Mouse (Mus musculus) lung, adult 2 months (tissue): Measurements from ENCODE around the gene Gabbr1. TPM values are rescaled to one million over a fixed set of nuclear protein-coding genes. Genes with fewer than 3 reads are reported as not detected.

Source experiments
- DNase-seq: peaks from one replicate; pipeline ENCODE4 v3.0.0; 2022
- H3K4me1 ChIP-seq: fragments of 200-500 bp; 2 replicates; pipeline ENCODE4 v1.6.1; 2011; ENCODE audit warnings: low read length; ENCODE audit not compliant: control insufficient read depth, insufficient read depth
- H3K4me3 ChIP-seq: fragments of 200-500 bp; replicated peaks from 2 replicates; pipeline ENCODE3; 2011; ENCODE audit warnings: low read depth, mild to moderate bottlenecking, control low read depth, low read length; ENCODE audit errors: extremely low read depth
- CTCF ChIP-seq: fragments of 200-500 bp; IDR thresholded peaks from 2 replicates; pipeline ENCODE4 v1.5.1; 2011; ENCODE audit warnings: mild to moderate bottlenecking, low read length, control low read depth; ENCODE audit not compliant: insufficient read depth
- POLR2A ChIP-seq: fragments of 200-500 bp; IDR thresholded peaks from 2 replicates; pipeline ENCODE4 v1.6.1; 2011; ENCODE audit warnings: low read depth, mild to moderate bottlenecking, control low read depth, low read length, borderline replicate concordance; ENCODE audit errors: extremely low read depth
- WGBS: fragments of 180-500 bp; shearing (Covaris S2); methylation state at CpG from one replicate; pipeline ENCODE4 v1.1.7; 2018; 5-methylcytosine and 5-hydroxymethylcytosine counted together
- polyA plus RNA-seq: library from polyadenylated mRNA; depleted of rRNA; stranded (reverse); fragments of >200 nt; gene quantifications from 2 replicates; pipeline ENCODE4 v1.2.3, GENCODE M21; 2012; rRNA removed

Gabbr1 gene
- polyA plus RNA-seq = 38.0 and 46.1 TPM in 2 replicates

DNA sequence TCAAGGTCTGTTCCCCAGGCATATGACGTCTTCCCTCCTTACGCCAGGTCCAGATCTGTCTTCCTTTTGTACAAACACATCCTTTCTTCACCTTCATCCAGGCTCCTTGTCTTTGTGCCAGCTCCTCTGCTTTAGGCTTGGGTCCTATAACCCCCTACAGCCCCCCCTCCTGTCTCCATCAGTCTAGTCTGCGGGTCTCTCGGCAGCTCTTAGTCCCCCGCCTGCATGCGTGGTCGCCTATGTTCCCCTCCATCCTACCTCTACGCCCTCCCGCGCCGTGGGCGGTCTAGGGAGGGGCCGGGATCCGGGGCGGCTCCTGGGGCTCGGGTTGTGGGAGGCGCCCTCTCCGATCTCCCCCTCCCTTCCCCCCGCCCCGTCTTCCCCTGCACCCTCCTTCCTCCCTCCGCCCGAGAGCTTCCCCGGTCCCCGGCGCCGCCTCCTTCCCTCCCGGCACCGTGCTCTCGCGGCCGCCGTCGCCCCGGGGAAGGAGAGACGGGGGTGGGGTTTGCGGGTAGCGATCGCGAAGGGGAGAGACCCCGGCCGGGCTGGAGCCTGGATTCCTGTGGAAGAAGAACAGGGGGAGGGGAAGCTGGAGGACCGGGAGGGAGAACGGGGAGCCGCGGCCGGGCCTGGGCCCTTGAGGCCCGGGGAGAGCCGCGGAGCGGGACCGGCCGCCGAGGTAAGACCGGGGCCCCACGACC lies at the start of gene Gabbr1:
Gene Gabbr1 (plus strand): TSS at position 356 of the 701 bp plus-strand sequence.
- TF ChIP-seq CTCF (no peak), POLR2A (0 out of 2 replicates have a peak, but pooled peaks have one; percentile 43)
- WGBS = 1% methylated on average over 44 of the region's 55 CpGs
- peak; percentile 77 for DNase-seq

DNA sequence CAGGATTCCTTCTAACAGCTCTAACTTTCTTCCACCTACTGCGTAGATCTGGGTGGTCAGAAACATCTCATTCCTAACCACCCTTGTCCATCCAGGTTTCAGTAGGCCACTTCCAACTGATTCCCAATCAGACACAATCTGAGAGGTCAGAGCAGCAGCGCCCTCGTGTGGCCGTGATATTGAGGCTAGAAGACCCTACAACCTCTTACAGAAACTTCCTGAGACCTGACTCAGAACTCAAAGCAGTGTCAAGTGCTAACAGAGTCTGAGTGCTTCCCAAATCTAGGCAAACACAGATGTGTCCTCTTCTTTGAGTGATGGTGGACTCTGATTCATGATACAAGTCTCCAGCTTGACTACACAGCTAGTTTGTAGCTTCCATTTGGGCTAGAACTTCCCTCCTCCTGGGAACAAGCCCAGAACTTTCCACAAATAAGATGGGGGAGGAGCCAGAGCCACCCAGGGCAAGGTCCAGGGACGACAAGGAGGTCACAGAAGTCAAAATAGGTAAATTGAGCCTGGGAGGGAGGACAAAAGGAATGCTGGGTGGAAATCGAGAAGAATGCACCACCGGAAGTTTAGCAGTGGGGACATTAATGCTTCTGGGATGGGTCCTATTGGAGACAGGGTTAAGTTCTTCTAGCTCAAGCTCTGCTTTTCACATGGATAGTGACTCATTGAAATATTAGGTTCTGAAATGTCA lies 48.6 kb upstream of the Gabbr1 start:
- DNase-seq = peak; percentile 82
- WGBS = 23% methylated on average over 7 of the region's 7 CpGs
- no peaks in the 10 kb centered on the region for H3K4me1 ChIP-seq
- no peak for TF ChIP-seq POLR2A
- TF ChIP-seq CTCF = peak; percentile 87
- no peak overlapping the region for H3K4me3 ChIP-seq

More for the DNA sequence above, at the start of gene Gabbr1:
- peaks cover 8% of the 10 kb centered on the region; the same call in 1 of the 2 replicates for H3K4me1 ChIP-seq
- H3K4me3 ChIP-seq = peak within 1 kb of the TSS; percentile 82

- WGBS = 63% methylated on average over 2 of the region's 2 CpGs
- no peak for DNase-seq
- peaks cover 4% of the 10 kb centered on the region for H3K4me1 ChIP-seq
- no peak overlapping the region for H3K4me3 ChIP-seq
- TF ChIP-seq CTCF (no peak), POLR2A (no peak)
Measured at GRCm38 (mm10) chr17:36998477-36998876, 47.3 kb upstream of the Gabbr1 start.

GRCm38 (mm10) chr17:37000863-37001262 lies 44.9 kb upstream of the Gabbr1 start, which contains the start of gene Zfp57:
Zfp57 (plus strand) TSS chr17:37001163.
- no peak within 1 kb of the TSS for H3K4me3 ChIP-seq
- WGBS = 93% methylated on average over 7 of the region's 7 CpGs
- H3K4me1 ChIP-seq = peaks cover 4% of the 10 kb centered on the region
- DNase-seq = no peak
- TF ChIP-seq CTCF (no peak), POLR2A (no peak)

DNA sequence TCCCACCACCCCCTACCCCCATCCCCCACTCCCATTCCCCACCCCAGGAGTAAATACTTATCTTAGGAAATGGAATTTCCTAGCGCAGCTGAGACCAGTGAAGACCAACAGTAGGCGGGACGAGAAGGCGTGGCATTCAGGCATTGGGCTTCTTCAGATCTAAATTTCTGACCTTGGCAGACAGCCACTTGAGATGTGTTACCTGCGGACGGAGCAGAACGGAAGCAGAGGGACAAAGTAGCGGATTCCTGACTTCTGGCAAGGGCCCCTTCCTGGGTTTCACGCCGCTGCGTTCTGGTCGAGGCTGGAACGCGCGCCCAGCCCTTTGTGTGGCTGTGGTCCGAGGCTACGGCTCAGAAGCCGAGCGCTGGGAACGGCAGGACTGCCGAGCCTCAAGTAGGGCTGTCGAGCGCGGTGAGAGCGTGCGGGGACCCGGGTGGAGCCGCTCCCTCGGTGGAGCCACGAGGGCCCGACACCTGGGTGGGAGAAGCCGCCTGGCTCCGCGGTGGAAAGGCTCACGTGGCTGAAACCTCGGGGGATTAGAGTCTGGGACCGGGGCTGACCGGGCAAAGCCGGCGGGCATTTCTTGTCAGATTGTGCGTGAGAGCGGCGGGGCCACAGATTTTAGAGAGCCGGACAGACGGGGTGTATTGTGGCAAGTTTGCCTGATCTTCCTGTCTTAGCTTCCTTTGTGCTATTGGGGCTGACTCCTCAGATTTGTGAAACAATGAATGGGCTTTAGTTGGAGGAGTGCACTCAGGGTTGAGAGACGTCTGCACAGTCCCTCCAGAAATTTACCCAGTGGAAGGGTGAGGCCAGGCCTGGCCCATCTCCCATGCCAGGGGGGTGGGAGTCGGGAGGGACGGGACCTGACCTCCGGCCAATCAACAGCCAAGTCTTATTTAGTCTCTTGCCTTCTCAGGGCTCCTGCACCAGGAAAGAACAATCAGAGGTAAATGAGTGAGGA lies 43.1 kb upstream of the Gabbr1 start:
- Histone ChIP-seq H3K4me3 (peak overlapping the region; percentile 78), H3K4me1 (peaks cover 4% of the 10 kb centered on the region)
- 1% methylated on average over 49 of the region's 49 CpGs for WGBS
- peak; percentile 74 for DNase-seq
- no peak for TF ChIP-seq CTCF
- TF ChIP-seq POLR2A = no peak

- Histone ChIP-seq H3K4me3 (no peak overlapping the region), H3K4me1 (peaks cover 4% of the 10 kb centered on the region)
- TF ChIP-seq CTCF = no peak
- TF ChIP-seq POLR2A = no peak
- WGBS = 27% methylated on average over 4 of the region's 4 CpGs
- DNase-seq = no peak
Measured at GRCm38 (mm10) chr17:37003366-37003765, 42.4 kb upstream of the Gabbr1 start.

GRCm38 (mm10) chr17:37008161-37008560 lies 37.6 kb upstream of the Gabbr1 start:
- no peak for DNase-seq
- TF ChIP-seq POLR2A (no peak), CTCF (no peak)
- peaks cover 1% of the 10 kb centered on the region for H3K4me1 ChIP-seq

GRCm38 (mm10) chr17:37009460-37010042 lies 36.2 kb upstream of the Gabbr1 start:
- DNase-seq = no peak
- Histone ChIP-seq H3K4me3 (no peak overlapping the region), H3K4me1 (no peaks in the 10 kb centered on the region)
- 88% methylated on average over 17 of the region's 17 CpGs for WGBS
- TF ChIP-seq CTCF (no peak), POLR2A (no peak)

More at GRCm38 (mm10) chr17:37008161-37008560, 37.6 kb upstream of the Gabbr1 start:
- no peak overlapping the region for H3K4me3 ChIP-seq
- 79% methylated on average over 6 of the region's 6 CpGs for WGBS

DNA sequence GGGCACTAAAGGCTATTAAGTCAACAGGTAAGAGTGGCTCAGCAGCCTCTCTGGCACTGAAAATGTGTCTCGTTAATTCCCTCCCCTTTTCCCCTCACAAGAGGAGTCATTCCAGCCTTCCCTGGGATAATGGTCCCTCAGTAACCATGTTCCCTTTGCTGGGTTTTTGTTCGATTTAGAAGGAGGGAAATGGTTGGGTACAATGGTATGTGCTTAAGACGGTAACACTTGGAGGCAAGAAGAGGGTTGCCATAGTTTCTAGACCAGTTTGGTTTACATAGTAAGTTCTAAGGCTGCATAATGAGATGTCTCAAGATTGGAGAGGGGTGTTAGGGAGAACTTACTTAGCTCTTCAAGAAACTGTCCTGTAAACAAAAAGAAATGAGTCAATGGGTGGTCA lies 34.0 kb upstream of the Gabbr1 start:
- Histone ChIP-seq H3K4me1 (no peaks in the 10 kb centered on the region), H3K4me3 (no peak overlapping the region)
- DNase-seq = no peak
- 69% methylated on average over 3 of the region's 3 CpGs for WGBS
- no peak for TF ChIP-seq CTCF
- no peak for TF ChIP-seq POLR2A
